Mouse (Mus musculus) C2C12 (cell line): ENCODE data around the gene Dst. TPM values are rescaled to one million over a fixed set of nuclear protein-coding genes. Genes with fewer than 3 reads are reported as not detected.

ENCODE experiments used
- H3K27me3 ChIP-seq: one replicate; pipeline ENCODE4 v1.6.1; 2011; ENCODE audit not compliant: control insufficient read depth, insufficient read depth, insufficient read length
- H3K36me3 ChIP-seq: one replicate; pipeline ENCODE4 v1.6.1; 2011; ENCODE audit not compliant: control insufficient read depth, insufficient read depth
- H3K4me3 ChIP-seq: one replicate; pipeline ENCODE4 v1.5.1; 2011; ENCODE audit warnings: mild to moderate bottlenecking, control low read depth; ENCODE audit not compliant: poor library complexity, insufficient read depth, severe bottlenecking
- H3K79me2 ChIP-seq: one replicate; pipeline ENCODE4 v1.6.1; 2011; ENCODE audit not compliant: control insufficient read depth, insufficient read depth
- H3K79me3 ChIP-seq: one replicate; pipeline ENCODE4 v1.6.1; 2011; ENCODE audit warnings: low read depth, control low read depth
- H3ac ChIP-seq: one replicate; pipeline ENCODE3; 2011; ENCODE audit warnings: low read depth; ENCODE audit not compliant: control insufficient read depth, insufficient read length
- CEBPB ChIP-seq: IDR thresholded peaks from one replicate; pipeline ENCODE4 v1.6.1; 2011; ENCODE audit warnings: low read depth, mild to moderate bottlenecking, control low read depth, moderate library complexity
- CTCF ChIP-seq: IDR thresholded peaks from one replicate; pipeline ENCODE4 v1.5.1; 2011; ENCODE audit not compliant: control insufficient read depth, insufficient read depth, insufficient read length
- FOSL1 ChIP-seq: IDR thresholded peaks from one replicate; pipeline ENCODE4 v1.8.0; 2011; ENCODE audit warnings: mild to moderate bottlenecking, low read length; ENCODE audit not compliant: poor library complexity, insufficient read depth, severe bottlenecking
- MAX ChIP-seq: IDR thresholded peaks from one replicate; pipeline ENCODE4 v1.6.1; 2011; ENCODE audit warnings: mild to moderate bottlenecking, control low read depth
- MYOD1 ChIP-seq: IDR thresholded peaks from one replicate; pipeline ENCODE4 v1.6.1; 2011; ENCODE audit warnings: low read depth; ENCODE audit not compliant: control insufficient read depth, insufficient read length
- MYOG ChIP-seq: IDR thresholded peaks from one replicate; pipeline ENCODE4 v1.6.1; 2011; ENCODE audit not compliant: control insufficient read depth, insufficient read length; ENCODE audit errors: extremely low read depth
- USF1 ChIP-seq: IDR thresholded peaks from one replicate; pipeline ENCODE4 v1.6.1; 2011; ENCODE audit warnings: low read depth, mild to moderate bottlenecking, control low read depth, moderate library complexity
- polyA plus RNA-seq: library from polyadenylated mRNA; unstranded; fragments of >200 nt; fragmentation: generic; extraction: Trizol; gene quantifications from one replicate; pipeline ENCODE4 v1.2.1, GENCODE M21; 2012; ENCODE audit warnings: missing spikeins

Gene Dst
- polyA plus RNA-seq, 1 experiment, result 26.5 TPM

- Histone ChIP-seq H3K27me3 (no peaks in the 10 kb centered on the region), H3K79me3 (peaks cover 27% of the 10 kb centered on the region), H3K79me2 (peaks cover 77% of the 10 kb centered on the region), H3K4me3 (no peak overlapping the region), H3K36me3 (peaks cover 32% of the 10 kb centered on the region), H3ac (no peak overlapping the region)
- TF ChIP-seq MAX (no peak), MYOG (no peak), FOSL1 (no peak), CEBPB (no peak), USF1 (no peak)
Observed at GRCm38 (mm10) chr1:33931791-33932190, 23.8 kb downstream of the Dst start.

GRCm38 (mm10) chr1:33932196-33932595 is 24.2 kb downstream of the Dst start:
- Histone ChIP-seq H3K79me3 (peaks cover 30% of the 10 kb centered on the region), H3K79me2 (peaks cover 77% of the 10 kb centered on the region), H3K4me3 (no peak overlapping the region), H3K27me3 (no peaks in the 10 kb centered on the region), H3ac (no peak overlapping the region), H3K36me3 (peaks cover 32% of the 10 kb centered on the region)
- TF ChIP-seq CEBPB (no peak), CTCF (no peak), FOSL1 (no peak), USF1 (no peak), MYOD1 (no peak), MYOG (no peak)

GRCm38 (mm10) chr1:33932845-33933499 is 24.9 kb downstream of the Dst start:
- Histone ChIP-seq H3K36me3 (peaks cover 35% of the 10 kb centered on the region), H3K79me2 (peaks cover 77% of the 10 kb centered on the region), H3K4me3 (no peak overlapping the region), H3K79me3 (peaks cover 30% of the 10 kb centered on the region), H3K27me3 (no peaks in the 10 kb centered on the region), H3ac (no peak overlapping the region)
- TF ChIP-seq FOSL1 (no peak), CEBPB (no peak), MYOD1 (no peak), MYOG (no peak), CTCF (no peak), USF1 (no peak), MAX (no peak)

DNA sequence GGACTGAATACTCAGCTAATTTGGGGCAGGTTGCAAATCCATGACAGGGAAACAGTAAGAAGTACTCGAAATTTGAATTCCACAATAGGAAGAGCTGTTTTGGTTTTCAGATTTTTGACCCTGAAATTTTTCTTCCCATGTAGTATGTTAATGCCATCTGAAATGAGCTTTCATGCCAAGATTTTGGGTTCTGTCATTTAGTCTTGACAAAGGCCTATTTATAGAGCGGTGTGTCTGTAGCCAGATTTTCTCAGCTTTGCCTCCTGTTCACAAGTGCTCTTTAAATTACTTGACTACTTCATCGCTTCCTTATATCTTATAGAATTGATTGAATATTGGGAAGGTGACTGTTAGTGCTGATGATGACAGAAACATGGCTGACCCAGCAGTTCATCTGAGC is 27.9 kb downstream of the Dst start:
- Histone ChIP-seq H3K27me3 (no peaks in the 10 kb centered on the region), H3K4me3 (no peak overlapping the region), H3K79me2 (peaks cover 88% of the 10 kb centered on the region), H3K36me3 (peaks cover 28% of the 10 kb centered on the region), H3ac (no peak overlapping the region), H3K79me3 (peaks cover 45% of the 10 kb centered on the region)
- TF ChIP-seq CEBPB (no peak), MAX (no peak), FOSL1 (no peak), CTCF (no peak), MYOD1 (no peak), USF1 (no peak), MYOG (no peak)

GRCm38 (mm10) chr1:33939828-33940227 is 31.8 kb downstream of the Dst start:
- H3K4me3 ChIP-seq, result no peak overlapping the region
- H3K27me3 ChIP-seq, result no peaks in the 10 kb centered on the region
- TF ChIP-seq MAX, result no peak
- H3K79me3 ChIP-seq, result peaks cover 63% of the 10 kb centered on the region
- peaks cover 16% of the 10 kb centered on the region for H3K36me3 ChIP-seq
- no peak overlapping the region for H3ac ChIP-seq
- peaks cover 99% of the 10 kb centered on the region for H3K79me2 ChIP-seq

GRCm38 (mm10) chr1:33940364-33940928 is 32.4 kb downstream of the Dst start:
- Histone ChIP-seq H3K79me2 (peaks cover 99% of the 10 kb centered on the region), H3ac (no peak overlapping the region), H3K4me3 (no peak overlapping the region), H3K36me3 (peaks cover 16% of the 10 kb centered on the region), H3K79me3 (peaks cover 59% of the 10 kb centered on the region), H3K27me3 (no peaks in the 10 kb centered on the region)
- TF ChIP-seq CEBPB (no peak), CTCF (no peak), USF1 (no peak), MAX (no peak), MYOD1 (no peak), MYOG (no peak)
